Mouse (Mus musculus): ENCODE data around the gene Brd4. TPM values are rescaled to one million over a fixed set of nuclear protein-coding genes. Genes with fewer than 3 reads are reported as not detected.
"Not testable (repeated sequence)": the region's sequence is repeated elsewhere in the genome, so short reads cannot be mapped to it uniquely, and the experiment has no call there.

Brd4 gene
- polyA plus RNA-seq, 1 experiment from 2014 or later: 81.6 TPM

- 75% methylated on average over 4 of the region's 4 CpGs for WGBS
- H3K36me3 ChIP-seq: peaks cover 81% of the 10 kb centered on the region
- not testable (repeated sequence) for H3K9ac ChIP-seq; H3K27me3 ChIP-seq; H3K4me3 ChIP-seq; ATAC-seq (ENCODE audit: insufficient number of reproducible peaks, low FRiP score, low TSS enrichment, low read depth); H3K9me3 ChIP-seq; H3K4me1 ChIP-seq; H3K27ac ChIP-seq; H3K4me2 ChIP-seq
Measured at GRCm38 (mm10) chr17:32215587-32215986, 68.9 kb downstream of the Brd4 start.

GRCm38 (mm10) chr17:32211554-32211953 is 73.0 kb downstream of the Brd4 start:
- H3K9ac ChIP-seq; ATAC-seq (ENCODE audit: insufficient number of reproducible peaks, low FRiP score, low TSS enrichment, low read depth); H3K4me3 ChIP-seq; H3K27ac ChIP-seq; H3K9me3 ChIP-seq; H3K4me2 ChIP-seq; H3K27me3 ChIP-seq: not testable (repeated sequence)
- H3K4me1 ChIP-seq: peaks cover 25% of the 10 kb centered on the region
- WGBS: 86% methylated on average over 6 of the region's 6 CpGs
- peaks cover 80% of the 10 kb centered on the region for H3K36me3 ChIP-seq

- Histone ChIP-seq H3K9ac (no peak overlapping the region), H3K36me3 (peaks cover 81% of the 10 kb centered on the region), H3K9me3 (no peaks in the 10 kb centered on the region), H3K4me2 (no peak overlapping the region), H3K4me3 (no peak overlapping the region), H3K27ac (no peak overlapping the region), H3K27me3 (no peaks in the 10 kb centered on the region), H3K4me1 (peaks cover 25% of the 10 kb centered on the region)
- WGBS: 37% methylated on average over 3 of the region's 3 CpGs
- ATAC-seq (ENCODE audit: insufficient number of reproducible peaks, low FRiP score, low TSS enrichment, low read depth): no peak
Measured at GRCm38 (mm10) chr17:32209752-32210151, 74.8 kb downstream of the Brd4 start.

GRCm38 (mm10) chr17:32209144-32209543 is 75.4 kb downstream of the Brd4 start:
- no peaks in the 10 kb centered on the region for H3K27me3 ChIP-seq
- peaks cover 81% of the 10 kb centered on the region for H3K36me3 ChIP-seq
- peaks cover 25% of the 10 kb centered on the region for H3K4me1 ChIP-seq
- H3K9me3 ChIP-seq: no peaks in the 10 kb centered on the region
- no peak overlapping the region for H3K4me3 ChIP-seq
- H3K4me2 ChIP-seq: no peak overlapping the region
- WGBS: 39% methylated on average over 6 of the region's 6 CpGs
- no peak for ATAC-seq (ENCODE audit: insufficient number of reproducible peaks, low FRiP score, low TSS enrichment, low read depth)
- H3K9ac ChIP-seq: no peak overlapping the region
- peak overlapping the region; percentile 59 for H3K27ac ChIP-seq

GRCm38 (mm10) chr17:32207586-32208245 is 76.8 kb downstream of the Brd4 start:
- H3K9ac ChIP-seq: no peak overlapping the region
- 35% methylated on average over 5 of the region's 5 CpGs for WGBS

GRCm38 (mm10) chr17:32205345-32205744 is 79.2 kb downstream of the Brd4 start:
- Histone ChIP-seq H3K4me1 (peaks cover 25% of the 10 kb centered on the region), H3K27me3 (no peaks in the 10 kb centered on the region), H3K4me3 (no peak overlapping the region), H3K27ac (no peak overlapping the region), H3K9ac (no peak overlapping the region), H3K4me2 (no peak overlapping the region), H3K9me3 (no peaks in the 10 kb centered on the region), H3K36me3 (peaks cover 81% of the 10 kb centered on the region)
- WGBS: 82% methylated on average over 3 of the region's 3 CpGs
- no peak for ATAC-seq (ENCODE audit: insufficient number of reproducible peaks, low FRiP score, low TSS enrichment, low read depth)

More at GRCm38 (mm10) chr17:32207586-32208245, 76.8 kb downstream of the Brd4 start:
- ATAC-seq (ENCODE audit: insufficient number of reproducible peaks, low FRiP score, low TSS enrichment, low read depth): peak; percentile 41; the same call in 1 of the 2 replicates
- Histone ChIP-seq H3K27ac (peak overlapping the region; percentile 59), H3K9me3 (no peaks in the 10 kb centered on the region), H3K4me1 (peaks cover 25% of the 10 kb centered on the region), H3K4me2 (no peak overlapping the region), H3K36me3 (peaks cover 79% of the 10 kb centered on the region), H3K27me3 (no peaks in the 10 kb centered on the region), H3K4me3 (no peak overlapping the region)

GRCm38 (mm10) chr17:32202972-32203371 is 81.5 kb downstream of the Brd4 start:
- 77% methylated on average over 3 of the region's 3 CpGs for WGBS
- Histone ChIP-seq H3K4me1 (peaks cover 11% of the 10 kb centered on the region), H3K27ac (no peak overlapping the region), H3K9ac (no peak overlapping the region), H3K4me3 (no peak overlapping the region), H3K36me3 (peaks cover 94% of the 10 kb centered on the region), H3K4me2 (no peak overlapping the region), H3K27me3 (no peaks in the 10 kb centered on the region), H3K9me3 (no peaks in the 10 kb centered on the region)
- no peak for ATAC-seq (ENCODE audit: insufficient number of reproducible peaks, low FRiP score, low TSS enrichment, low read depth)

GRCm38 (mm10) chr17:32201086-32201485 is 83.4 kb downstream of the Brd4 start:
- 79% methylated on average over 5 of the region's 5 CpGs for WGBS
- Histone ChIP-seq H3K27ac (no peak overlapping the region), H3K4me2 (no peak overlapping the region), H3K9me3 (no peaks in the 10 kb centered on the region), H3K36me3 (peaks cover 95% of the 10 kb centered on the region), H3K4me3 (no peak overlapping the region), H3K27me3 (no peaks in the 10 kb centered on the region), H3K4me1 (no peaks in the 10 kb centered on the region), H3K9ac (no peak overlapping the region)
- ATAC-seq (ENCODE audit: insufficient number of reproducible peaks, low FRiP score, low TSS enrichment, low read depth): no peak

GRCm38 (mm10) chr17:32199796-32200195 is 84.7 kb downstream of the Brd4 start:
- Histone ChIP-seq H3K4me1 (no peaks in the 10 kb centered on the region), H3K9me3 (no peaks in the 10 kb centered on the region), H3K27me3 (no peaks in the 10 kb centered on the region), H3K4me3 (no peak overlapping the region), H3K36me3 (peaks cover 93% of the 10 kb centered on the region), H3K4me2 (no peak overlapping the region), H3K27ac (no peak overlapping the region), H3K9ac (no peak overlapping the region)
- ATAC-seq (ENCODE audit: insufficient number of reproducible peaks, low FRiP score, low TSS enrichment, low read depth): no peak
- 95% methylated on average over 2 of the region's 2 CpGs for WGBS

GRCm38 (mm10) chr17:32197156-32197555 is 87.4 kb downstream of the Brd4 start:
- WGBS: 86% methylated on average over 14 of the region's 14 CpGs
- Histone ChIP-seq H3K9me3 (no peaks in the 10 kb centered on the region), H3K9ac (no peak overlapping the region), H3K36me3 (peaks cover 70% of the 10 kb centered on the region), H3K27me3 (no peaks in the 10 kb centered on the region), H3K4me2 (no peak overlapping the region), H3K4me3 (no peak overlapping the region), H3K4me1 (no peaks in the 10 kb centered on the region), H3K27ac (no peak overlapping the region)
- no peak for ATAC-seq (ENCODE audit: insufficient number of reproducible peaks, low FRiP score, low TSS enrichment, low read depth)

GRCm38 (mm10) chr17:32195725-32196124 is 88.8 kb downstream of the Brd4 start:
- no peak overlapping the region for H3K4me3 ChIP-seq
- no peak overlapping the region for H3K4me2 ChIP-seq
- no peak overlapping the region for H3K9ac ChIP-seq
- no peaks in the 10 kb centered on the region for H3K27me3 ChIP-seq
- H3K36me3 ChIP-seq: peaks cover 55% of the 10 kb centered on the region
- H3K27ac ChIP-seq: no peak overlapping the region
- 78% methylated on average over 5 of the region's 5 CpGs for WGBS
- H3K9me3 ChIP-seq: no peaks in the 10 kb centered on the region
- no peak for ATAC-seq (ENCODE audit: insufficient number of reproducible peaks, low FRiP score, low TSS enrichment, low read depth)
- no peaks in the 10 kb centered on the region for H3K4me1 ChIP-seq

GRCm38 (mm10) chr17:32193010-32193409 is 91.5 kb downstream of the Brd4 start:
- H3K27ac ChIP-seq: no peak overlapping the region
- H3K4me3 ChIP-seq: no peak overlapping the region
- 85% methylated on average over 5 of the region's 5 CpGs for WGBS
- no peak for ATAC-seq (ENCODE audit: insufficient number of reproducible peaks, low FRiP score, low TSS enrichment, low read depth)
- H3K9me3 ChIP-seq: no peaks in the 10 kb centered on the region
- H3K9ac ChIP-seq: no peak overlapping the region
- H3K4me1 ChIP-seq: peaks cover 17% of the 10 kb centered on the region
- H3K4me2 ChIP-seq: no peak overlapping the region
- H3K27me3 ChIP-seq: peaks cover 24% of the 10 kb centered on the region
- peaks cover 28% of the 10 kb centered on the region for H3K36me3 ChIP-seq

GRCm38 (mm10) chr17:32189850-32190249 is 94.7 kb downstream of the Brd4 start:
- WGBS: 13% methylated on average over 5 of the region's 5 CpGs
- no peak overlapping the region for H3K9ac ChIP-seq
- H3K9me3 ChIP-seq: no peaks in the 10 kb centered on the region
- H3K4me2 ChIP-seq: peak overlapping the region; percentile 74
- H3K4me1 ChIP-seq: peaks cover 17% of the 10 kb centered on the region
- H3K36me3 ChIP-seq: no peaks in the 10 kb centered on the region; the same call in 1 of the 2 replicates
- H3K27me3 ChIP-seq: peaks cover 24% of the 10 kb centered on the region
- peak overlapping the region; percentile 37 for H3K4me3 ChIP-seq
- no peak overlapping the region for H3K27ac ChIP-seq
- no peak for ATAC-seq (ENCODE audit: insufficient number of reproducible peaks, low FRiP score, low TSS enrichment, low read depth)

Data from limb, embryonic 15.5 days (tissue).